Mouse (Mus musculus) cerebellum, postnatal 10 days (tissue): ENCODE measurements at regions not wholly inside any gene's neighbourhood (a gene's known extent, or its start where the extent isn't known, plus 50 kb on each side); places are given as distances from the start of the nearest gene placed in this dataset.

ENCODE experiments used
- DNase-seq, 2 experiments: peaks; one replicate each; pipeline ENCODE4 v3.0.0; 2021; ENCODE audit warnings: mixed read lengths in 2 of 2

DNA sequence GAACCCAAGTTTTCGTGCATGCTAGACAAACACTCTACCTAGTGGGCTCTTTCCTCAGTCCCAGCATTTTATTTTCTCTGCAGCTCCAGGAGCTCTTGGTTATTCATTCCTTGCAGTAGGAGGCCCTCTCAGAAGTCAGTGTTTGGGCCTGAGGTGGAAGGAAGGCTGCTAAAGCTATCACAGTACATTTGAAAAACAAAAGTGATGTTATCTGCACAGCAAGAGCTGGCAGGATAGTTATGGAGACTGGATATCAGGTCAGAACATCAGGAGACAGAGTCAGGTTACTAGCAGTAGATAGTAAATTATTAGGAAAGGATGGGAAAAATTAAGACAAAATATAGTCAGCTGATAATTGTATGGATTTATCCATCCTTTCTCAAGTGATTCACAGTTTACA, 152.2 kb downstream of the Mtx2 start:
- DNase-seq, result no peak

DNA sequence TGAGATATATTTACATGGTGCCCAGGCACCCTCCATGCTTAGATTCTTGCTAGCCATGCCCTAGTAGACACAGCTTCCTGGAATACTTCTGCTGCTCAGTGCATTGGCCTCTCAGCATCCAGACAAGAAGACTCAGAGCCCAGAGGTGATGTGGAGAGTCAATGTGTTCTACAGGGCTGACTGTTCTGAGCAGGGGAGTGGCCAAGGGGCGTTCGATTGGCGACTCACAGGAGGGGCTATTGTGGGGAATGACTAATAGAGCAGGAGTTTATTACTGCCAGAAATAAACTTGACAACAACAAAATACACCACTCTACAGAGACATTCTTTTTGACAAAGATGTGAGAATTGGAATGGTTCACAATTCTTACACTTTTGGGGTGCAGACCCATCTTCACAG, 156.3 kb downstream of the Mtx2 start:
- no peak for DNase-seq

DNA sequence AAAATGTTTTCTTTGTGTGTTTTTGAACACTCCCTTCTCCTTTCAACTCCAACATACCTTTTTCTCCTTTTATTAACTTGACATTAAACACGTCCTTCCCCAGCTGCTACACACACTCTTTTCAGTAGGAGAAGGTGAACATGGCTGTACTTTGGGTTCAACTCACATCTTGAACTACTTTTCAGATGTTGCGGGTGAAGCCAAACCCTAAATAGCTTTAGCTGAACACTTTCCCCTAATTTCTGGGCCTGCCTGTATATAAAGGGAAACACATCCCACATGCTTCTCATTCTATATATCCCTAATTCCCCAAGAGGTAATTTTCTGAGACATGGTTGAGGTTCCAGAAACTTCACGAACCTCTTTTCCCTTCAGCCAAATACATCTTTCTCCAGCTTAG, 168.2 kb downstream of the Mtx2 start:
- no peak for DNase-seq

DNA sequence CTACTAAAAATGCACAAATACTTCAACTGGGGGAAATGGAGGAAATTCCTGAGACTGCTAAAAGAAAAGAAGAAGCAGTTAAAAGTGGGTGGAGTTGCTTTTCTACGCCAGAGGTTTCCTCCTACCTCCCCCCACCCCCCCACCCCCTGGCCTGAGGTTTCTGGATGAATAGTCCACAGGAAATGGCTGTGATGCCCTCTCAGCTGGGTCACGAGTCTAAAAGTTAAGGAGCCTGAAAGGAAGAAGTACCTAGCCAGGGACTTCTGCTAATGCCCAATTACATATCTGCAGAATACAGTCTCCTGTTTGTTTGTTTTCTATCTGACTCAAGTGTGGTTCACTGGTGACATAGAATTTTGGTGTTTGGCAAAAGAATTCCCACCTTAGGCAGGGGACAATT, 169.4 kb downstream of the Mtx2 start:
- no peak for DNase-seq

DNA sequence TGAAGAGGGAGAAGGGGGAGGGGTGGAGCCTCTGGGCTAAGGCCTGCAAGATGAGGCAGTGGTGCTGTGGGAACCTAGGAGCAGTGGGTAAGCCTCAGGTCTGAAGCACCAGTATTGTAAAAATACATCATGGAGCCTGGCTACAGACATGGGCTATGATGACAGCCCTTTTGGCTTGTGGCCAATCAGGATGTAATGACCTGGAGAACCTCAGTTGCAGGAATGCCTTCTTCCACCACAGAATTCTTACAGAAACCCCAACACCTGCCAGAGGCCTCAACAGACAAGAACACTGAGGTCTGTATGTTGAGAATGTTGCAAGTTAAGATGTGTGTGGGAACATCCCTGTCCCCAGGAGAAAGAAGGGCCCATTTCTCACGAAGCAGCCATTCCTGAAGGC, 172.1 kb downstream of the Mtx2 start:
- DNase-seq, result no peak

DNA sequence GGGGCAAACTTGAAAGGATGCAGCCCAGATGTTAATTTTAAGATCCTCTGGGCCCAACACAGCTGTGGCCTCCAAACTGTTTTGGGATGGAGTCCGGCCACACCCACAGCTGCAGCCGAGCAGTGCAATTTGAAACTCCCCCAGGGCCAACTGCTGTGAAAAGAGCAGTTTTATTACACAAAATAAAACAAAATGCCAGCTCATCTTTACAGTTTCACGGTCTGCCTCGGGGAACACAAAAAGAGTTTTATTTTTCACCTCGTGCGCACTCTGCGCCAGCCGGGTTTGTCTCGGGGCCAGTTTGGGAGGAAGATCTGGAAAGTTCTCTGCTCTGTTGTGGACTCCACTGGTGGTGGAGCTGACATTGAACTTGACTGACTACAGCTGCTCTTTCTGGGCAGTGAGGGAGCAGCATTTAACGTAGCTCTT, 174.8 kb downstream of the Mtx2 start:
- no peak for DNase-seq

DNA sequence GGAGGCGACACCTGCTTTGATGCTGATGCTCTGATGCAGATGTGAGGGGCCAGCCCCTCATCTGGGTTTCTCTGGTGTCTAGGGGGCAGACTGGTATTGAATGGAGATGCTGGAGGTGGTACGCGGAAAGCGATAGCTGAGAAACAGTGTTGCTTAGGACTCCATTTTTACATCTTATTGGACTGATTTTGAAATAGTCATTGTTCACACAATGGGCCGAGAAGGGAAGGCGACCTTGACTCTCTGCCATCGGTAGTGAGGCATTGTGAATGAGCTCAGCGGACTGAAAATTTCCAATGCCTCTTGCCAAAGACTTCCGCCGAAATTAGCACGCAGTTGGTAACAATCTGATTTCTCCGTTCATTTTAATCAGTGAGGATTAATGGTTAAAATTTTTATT, 177.0 kb downstream of the Mtx2 start:
- DNase-seq, result peak; percentile 54 to 55

DNA sequence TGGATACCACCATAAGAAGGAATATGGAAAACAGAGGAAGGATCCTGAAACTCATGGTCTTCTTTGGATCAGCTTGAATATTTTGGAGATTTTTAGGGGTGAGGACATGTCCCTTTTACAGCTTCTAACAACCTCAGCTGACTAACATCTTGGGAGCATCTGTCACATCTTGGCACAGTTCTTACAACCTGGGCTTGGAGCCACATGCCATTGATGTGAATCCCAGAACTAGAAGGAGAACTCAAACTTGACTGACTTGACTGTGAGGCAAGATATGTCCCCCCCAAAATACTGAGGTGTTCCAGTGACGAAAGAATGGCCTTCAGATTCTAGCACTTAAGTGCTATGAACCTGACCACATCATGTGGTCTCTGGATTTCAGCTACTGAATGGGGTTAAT, 182.5 kb downstream of the Mtx2 start:
- DNase-seq, result peak; percentile 38 to 54

DNA sequence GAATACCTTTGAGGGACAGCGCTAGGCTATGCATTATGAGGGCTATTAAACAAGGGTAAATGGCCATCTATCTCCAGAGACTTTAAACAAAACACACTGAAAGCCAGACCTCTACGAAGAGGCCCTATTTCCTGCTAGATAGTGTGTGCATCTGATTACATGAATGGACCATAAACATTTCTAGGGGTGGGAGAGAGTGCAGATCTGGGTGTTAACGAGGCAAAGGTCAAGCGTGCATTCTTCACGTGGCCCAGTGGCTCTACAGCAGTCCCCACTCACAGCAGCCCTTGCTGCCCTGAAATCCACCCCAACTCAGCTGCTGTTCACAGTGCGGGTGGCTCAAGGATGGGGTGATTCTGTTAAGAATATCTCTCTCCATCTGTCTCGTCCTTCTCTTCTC, 185.0 kb downstream of the Mtx2 start:
- no peak for DNase-seq

DNA sequence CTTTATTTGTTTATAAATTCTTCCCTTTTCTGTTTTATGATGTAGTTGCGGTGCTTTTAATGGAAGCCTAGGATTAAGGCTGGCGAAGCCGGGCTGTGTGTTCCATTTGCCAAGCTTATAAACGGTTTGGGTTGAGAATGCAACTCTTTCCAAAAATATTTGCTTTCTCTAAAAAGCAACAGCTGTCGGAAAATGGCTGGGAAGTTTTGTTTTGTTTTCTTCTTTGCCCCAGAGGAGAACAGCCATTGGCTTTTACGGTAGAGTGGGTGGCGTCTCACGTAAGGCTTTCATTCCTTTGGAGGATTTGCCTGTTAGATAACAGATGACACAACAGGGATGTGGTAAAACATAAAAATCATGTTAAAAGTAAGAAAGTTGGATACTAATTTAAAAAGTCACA, 186.4 kb downstream of the Mtx2 start:
- no peak for DNase-seq

DNA sequence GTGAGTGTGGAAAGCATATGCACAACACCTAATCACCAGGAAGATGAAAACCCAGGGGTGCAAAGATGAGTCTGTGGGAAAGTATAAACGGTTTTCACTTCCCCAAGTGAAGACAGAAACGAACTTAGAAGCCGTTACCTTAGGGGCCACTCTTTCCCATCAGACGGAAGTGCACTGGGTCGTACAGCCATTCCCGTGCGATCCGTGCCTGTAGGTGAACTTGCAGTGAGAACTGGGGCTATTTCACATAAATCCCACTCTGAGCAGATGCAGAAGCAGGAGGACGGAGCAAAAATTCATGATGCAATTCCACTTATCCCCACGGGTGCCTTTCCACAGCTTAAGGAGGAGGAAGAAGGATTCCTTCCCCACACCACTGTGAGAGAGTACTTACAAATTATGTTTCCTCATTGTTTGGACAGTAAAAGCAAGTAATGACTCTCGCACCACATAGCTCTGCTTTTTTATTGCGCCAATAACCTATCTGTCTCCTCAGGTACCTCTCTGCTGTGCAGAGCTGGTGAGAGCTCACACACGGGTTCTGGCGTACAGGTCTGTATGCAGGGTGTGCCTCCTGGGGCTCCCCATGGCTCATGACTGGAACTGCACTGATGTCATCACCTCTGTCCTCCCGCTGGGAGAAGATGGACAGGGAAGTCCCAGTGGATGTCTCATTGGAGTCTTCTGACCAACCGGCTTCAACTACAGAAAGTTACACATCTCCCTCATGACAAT, 189.6 kb downstream of the Mtx2 start:
- no peak for DNase-seq

DNA sequence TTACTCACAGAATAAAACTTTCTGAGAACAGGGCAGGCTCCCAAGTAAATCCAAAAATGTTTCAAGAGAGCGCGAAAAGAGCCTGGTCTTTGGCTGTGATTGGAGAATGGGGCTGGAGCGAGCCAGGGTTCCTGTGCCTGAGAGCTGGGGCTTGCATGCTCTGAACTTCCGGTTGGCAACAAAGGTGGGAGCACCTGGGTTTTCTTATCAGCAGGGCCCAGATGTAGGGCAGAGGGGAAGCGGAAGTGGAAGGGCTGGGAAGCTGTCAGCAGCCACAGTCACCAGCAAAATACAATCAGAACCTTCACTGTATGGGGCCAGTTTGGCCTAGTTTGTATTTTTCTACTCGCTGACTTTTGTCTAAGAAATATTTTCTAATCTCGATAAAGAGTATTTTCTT, 193.9 kb downstream of the Mtx2 start:
- DNase-seq, result no peak

DNA sequence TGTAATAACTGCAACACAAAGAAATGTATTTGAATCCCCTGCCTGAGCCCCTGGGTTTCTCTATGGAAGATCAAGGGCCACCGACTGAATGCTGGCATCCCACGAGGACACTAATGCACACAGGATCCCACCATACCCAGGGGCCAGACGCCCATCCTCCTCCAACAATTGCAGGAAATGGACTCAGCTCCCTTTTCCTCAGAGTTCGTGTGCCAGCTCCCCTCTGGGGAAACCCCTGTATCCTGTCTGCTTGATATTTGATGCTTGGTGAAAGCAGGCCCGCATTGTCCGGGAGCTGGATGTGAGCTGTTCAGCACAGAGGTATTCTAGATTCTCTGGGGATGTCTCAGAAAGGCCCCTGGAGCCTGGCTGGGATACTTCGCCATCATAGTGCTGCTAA, 196.0 kb downstream of the Mtx2 start:
- DNase-seq, result no peak

DNA sequence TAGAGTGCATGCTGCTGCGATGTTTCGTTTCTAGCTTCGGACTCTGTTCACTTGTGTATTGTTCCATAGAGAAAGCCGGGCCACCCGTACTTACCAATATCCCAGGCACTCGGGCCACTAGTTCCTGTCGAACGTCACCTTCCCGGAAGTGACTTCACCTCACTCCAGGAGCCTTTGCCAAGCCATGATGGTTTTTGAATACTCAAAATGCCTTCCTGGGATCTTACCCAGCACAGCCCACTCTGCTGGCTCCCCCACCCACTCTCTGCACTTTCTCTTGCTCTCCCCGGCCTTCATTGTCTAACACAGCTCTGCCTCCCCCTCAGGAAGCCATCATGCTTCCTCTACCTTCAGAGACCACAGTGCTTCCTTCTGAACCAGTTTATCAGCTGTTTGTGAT, 202.5 kb downstream of the Mtx2 start:
- DNase-seq, result no peak

DNA sequence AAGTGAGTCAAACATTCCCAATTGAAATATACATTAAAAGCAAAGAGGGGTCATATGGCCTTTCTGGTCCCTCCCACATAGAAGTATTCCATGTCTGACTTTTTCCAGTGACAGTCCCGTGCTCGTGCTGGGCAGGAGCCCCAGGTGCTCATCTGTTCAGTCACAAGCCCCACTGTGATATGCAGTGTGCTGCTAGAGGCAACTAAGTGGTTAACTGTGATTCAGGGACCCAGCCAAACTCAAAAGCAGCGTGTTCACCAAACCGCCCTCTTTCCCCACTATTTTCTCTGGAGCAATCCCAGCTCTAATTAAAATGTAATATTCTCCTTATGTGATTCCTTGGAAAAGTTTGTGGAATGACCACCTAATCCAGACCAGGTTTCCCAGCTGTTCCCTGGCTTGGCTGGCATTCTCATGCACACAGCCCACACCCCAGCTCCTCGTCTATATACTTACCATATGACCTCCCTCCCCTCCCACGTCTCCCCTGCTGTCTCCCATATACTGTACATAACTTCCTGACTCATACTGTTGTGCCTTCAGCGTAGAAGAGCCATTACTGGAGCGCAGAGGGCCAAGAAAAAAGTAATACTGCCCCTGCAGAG, 203.6 kb downstream of the Mtx2 start:
- DNase-seq, result no peak

DNA sequence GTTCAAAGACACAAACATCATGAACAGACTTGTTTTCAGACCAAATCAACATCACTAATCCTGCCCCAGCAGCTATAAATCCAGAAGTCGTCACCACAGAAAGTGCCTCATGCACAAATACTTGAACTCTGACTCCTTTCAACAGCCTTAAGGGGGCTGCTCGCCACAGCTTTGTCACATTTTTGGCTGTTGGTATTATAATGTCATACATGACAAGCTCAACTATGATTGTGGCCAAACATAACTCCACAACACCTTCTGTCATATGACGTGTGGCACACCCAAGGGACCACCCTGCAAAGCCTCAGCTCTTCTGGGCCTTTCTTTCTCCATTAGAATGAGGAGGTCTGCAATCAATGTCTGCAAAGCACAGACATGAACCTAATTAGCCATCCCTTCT, 209.1 kb downstream of the Mtx2 start:
- DNase-seq, result no peak

DNA sequence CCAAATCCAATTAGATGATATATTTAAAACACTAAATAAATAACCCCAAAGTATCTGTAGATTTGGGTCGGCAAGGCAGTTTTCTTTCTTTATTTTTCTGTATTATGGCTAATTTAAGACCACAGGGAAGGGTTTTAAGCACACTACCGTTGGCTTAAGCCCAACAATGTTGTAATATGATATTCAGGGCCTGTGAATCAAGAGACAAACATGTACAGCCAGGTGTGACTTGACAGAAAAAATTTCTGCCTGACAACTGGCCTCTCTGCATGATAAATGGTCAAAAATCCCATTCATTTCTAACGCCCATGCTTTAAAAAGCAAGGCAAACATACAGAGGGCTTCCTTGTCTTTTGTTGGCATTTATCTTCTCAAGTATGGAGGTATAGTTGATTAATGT, 213.5 kb downstream of the Mtx2 start:
- no peak for DNase-seq

DNA sequence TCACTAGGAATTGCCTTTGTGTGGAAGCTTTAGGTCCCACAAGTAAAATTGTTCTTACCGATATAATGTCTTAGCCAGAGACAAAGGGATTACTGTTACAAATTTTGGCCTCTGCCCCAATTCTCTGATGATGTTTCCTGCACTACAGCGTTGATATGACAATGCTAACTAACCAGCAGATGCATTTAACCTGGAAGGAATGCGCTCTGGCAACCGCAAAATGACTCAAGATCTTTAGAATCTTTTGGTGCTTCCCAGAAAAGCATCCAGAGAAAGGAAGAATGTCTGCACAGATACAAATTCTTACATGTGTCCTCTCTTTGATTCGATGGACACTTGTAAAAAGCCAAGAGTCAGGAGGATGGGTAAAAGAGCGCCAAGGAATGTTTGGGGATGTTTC, 221.3 kb downstream of the Mtx2 start:
- no peak for DNase-seq

DNA sequence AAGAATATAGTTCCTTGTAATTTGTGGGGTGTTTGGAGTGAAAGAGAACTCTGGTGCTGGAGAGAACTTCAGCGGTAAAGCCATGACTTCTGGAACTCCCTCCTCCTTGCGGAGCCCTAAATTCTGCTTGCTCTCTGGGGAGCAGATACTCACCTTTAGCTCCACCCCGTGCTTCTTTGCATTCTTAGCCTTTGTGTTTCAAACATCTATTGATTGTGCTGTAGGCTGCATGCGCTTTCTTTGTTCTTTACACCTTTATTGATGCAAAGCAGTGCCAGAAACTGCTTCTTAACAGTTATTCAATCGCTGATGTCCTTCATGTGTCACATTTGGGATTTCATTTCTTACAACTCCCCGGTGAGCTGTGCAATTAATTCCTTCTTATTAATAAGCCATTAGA, 222.5 kb downstream of the Mtx2 start:
- no peak for DNase-seq

DNA sequence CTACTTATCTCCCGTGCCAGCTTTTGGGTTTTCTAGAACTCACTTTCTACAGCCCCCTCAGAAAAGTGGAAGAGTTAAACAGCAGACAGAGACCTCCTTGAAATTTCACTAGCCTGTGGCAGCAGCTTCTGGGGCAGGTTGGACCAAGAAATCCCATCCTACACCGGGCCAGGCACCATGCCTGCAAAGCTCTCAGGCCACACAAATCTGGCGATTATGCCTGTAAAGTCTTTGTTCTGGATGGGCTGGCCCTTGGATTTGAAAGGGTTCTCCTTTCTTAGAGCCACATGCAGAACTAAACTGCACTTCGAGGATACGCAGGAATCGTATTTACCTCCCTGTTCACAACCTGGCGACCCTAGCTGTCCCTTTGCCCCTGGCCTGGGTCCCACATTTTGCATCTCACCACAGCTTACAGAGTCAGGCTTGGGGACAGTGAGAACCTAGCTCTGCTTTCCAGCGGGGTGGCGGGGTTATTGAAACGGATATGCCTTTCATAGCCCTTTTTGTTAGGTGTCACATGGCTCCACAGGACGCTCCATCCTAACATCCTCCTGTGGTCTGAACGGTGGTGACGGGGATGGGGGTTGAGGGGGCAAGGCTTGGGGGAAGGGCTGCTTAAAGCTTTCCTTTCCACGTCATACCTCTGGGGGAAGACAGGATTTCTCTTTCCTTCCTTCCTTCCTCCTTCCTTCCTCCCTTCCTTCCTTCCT, 229.0 kb downstream of the Mtx2 start:
- peak; percentile 52 to 64 for DNase-seq

DNA sequence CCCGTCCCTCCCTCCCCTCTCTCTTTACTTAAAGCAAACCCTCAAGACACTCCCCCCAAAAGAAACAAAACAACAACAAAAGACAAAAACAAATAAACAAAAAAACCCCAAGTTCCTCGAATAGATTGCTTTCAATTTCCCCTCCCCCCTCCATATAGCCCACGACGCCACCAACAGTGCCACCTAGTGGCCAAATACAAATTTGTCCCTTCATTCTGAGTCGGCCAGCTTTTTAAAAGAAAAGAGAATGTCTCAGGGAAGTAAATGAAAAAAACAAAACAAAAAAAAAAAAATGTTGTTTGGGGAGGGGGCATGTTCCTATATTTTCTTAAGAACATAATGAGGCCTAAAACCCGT, 229.6 kb downstream of the Mtx2 start:
- peak; percentile 77 to 88 for DNase-seq

DNA sequence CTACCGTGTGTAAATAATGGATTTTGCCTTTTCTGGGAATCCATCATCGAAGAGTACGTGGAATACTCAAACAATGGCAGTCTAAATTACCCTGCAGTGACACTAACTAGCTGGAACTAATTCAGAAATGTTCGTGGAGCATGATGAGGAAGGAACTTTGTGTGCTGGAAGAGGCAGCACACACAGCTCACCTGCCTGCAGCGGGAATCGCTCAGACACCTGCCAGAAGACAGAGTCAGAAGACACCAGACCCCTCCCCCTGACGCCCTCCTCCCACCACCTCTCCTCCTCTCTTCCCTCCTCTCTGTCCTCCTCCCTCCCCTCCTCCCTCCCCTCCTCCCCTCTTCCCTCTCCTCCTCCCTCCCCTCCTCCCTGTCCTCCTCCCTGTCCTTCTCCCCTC, 235.4 kb downstream of the Mtx2 start:
- DNase-seq, result peak in 1 of 2 experiments; percentile 12

DNA sequence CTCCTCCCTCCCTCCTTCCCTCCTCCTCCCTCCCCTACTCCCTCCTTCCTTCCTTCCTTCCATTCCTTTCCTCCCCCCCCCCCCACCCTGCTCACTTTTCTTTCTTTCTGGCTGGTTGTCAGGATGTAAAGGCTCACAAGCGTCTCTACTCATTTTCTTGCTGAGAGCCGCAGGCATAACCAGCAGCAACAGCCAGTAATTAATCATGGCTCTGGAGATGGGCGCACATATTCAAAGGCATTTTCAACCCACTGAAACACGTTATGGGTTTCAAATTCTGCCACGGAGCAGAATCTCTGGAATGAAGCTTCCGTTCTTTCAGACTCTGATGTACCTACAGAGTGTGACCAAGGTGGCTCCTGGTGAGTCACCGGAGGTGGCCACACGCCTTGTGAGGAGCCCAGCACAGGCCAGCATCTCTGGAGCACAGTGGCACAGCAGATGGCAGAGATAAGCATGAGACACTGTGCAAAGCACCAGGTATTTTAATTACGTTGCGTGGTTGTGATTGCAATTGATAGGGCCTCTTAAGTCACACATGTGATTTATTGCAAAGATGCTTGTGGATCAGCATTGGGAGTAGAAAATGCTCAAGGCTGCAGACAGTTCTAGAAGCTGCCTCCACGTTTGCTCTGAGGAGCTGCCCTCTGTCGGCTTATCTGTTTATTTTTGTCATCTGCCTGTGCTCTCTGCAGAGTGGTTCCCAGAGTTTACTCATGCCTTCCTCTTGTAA, 236.0 kb downstream of the Mtx2 start:
- DNase-seq, result no peak

DNA sequence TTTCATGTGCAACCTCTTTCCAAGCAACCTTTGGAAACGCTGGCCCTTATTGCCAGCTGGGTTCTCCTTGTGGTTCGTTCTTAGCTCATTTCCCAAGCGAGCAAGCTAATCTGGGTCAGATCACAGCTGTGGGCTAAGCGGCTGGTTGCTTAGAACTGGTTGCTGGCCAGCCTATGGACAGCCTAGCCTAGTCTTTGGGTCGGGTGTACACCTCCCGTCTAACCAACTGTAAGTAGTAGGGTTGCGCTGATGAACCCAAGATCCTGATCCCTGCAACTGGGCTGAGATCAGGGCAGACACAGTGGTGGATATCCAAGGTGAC, 236.5 kb downstream of the Mtx2 start:
- DNase-seq, result peak; percentile 22 to 56
